Mouse (Mus musculus) yolk sac, embryonic 10.5 days (tissue): ENCODE data around the gene Baz1a.

ENCODE experiments used
- DNase-seq: peaks from one replicate; pipeline ENCODE4 v3.0.0-alpha.2; 2017; ENCODE audit warnings: low spot score

Gene Baz1a

GRCm38 (mm10) chr12:54859531-54859930, 154.6 kb downstream of the Baz1a start:
- DNase-seq, result no peak

- DNase-seq, result no peak
These were observed 163.6 kb downstream of the Baz1a start for GRCm38 (mm10) chr12:54850551-54850950.

GRCm38 (mm10) chr12:54844415-54844814, 169.7 kb downstream of the Baz1a start:
- DNase-seq, result no peak
